Mouse (Mus musculus): ENCODE data around the gene Sp2. TPM values are rescaled to one million over a fixed set of nuclear protein-coding genes. Genes with fewer than 3 reads are reported as not detected.

The Sp2 gene
- polyA plus RNA-seq, 1 experiment from 2014 or later, result 5.8 TPM

- Histone ChIP-seq H3K27ac (replicated peaks) (peak overlapping the region; percentile 84), H3K27me3 (ENCODE audit: control insufficient read depth, insufficient read depth, low read length) (no peaks in the 10 kb centered on the region), H3K4me3 (ENCODE audit: low read depth, low read length) (no peak overlapping the region), H3K9ac (ENCODE audit: low read length) (no peak overlapping the region), H3K4me2 (replicated peaks; ENCODE audit: low read depth) (no peak overlapping the region), H3K4me1 (replicated peaks; ENCODE audit: control insufficient read depth, insufficient read depth) (no peaks in the 10 kb centered on the region), H3K36me3 (ENCODE audit: control insufficient read depth, insufficient read depth, low read length) (no peaks in the 10 kb centered on the region), H3K9me3 (ENCODE audit: control insufficient read depth, low read length) (no peaks in the 10 kb centered on the region)
- no peak for TF ChIP-seq CTCF (IDR thresholded peaks at IDR 0.05; ENCODE audit: low read depth)
- TF ChIP-seq EP300 (optimal IDR thresholded peaks at IDR 0.05), result no peak
- DNase-seq (ENCODE audit: low spot score) (peak; percentile 83), ATAC-seq (ENCODE audit: low FRiP score, low TSS enrichment) (peak; percentile 66)
- 69% methylated on average over 12 of the region's 12 CpGs for WGBS
These were observed 57.1 kb downstream of the Sp2 start for GRCm38 (mm10) chr11:96925469-96926148.

- ATAC-seq (ENCODE audit: low FRiP score, low TSS enrichment) (no peak), DNase-seq (ENCODE audit: low spot score) (no peak)
- no peak for TF ChIP-seq CTCF (IDR thresholded peaks at IDR 0.05; ENCODE audit: low read depth)
- TF ChIP-seq EP300 (optimal IDR thresholded peaks at IDR 0.05), result no peak
- no peaks in the 10 kb centered on the region for H3K9me3 ChIP-seq (ENCODE audit: control insufficient read depth, low read length)
- no peak overlapping the region; the same call in none of the 2 replicates for H3K27ac ChIP-seq (replicated peaks)
- H3K9ac ChIP-seq (ENCODE audit: low read length), result no peak overlapping the region
- no peaks in the 10 kb centered on the region for H3K4me1 ChIP-seq (replicated peaks; ENCODE audit: control insufficient read depth, insufficient read depth)
- H3K36me3 ChIP-seq (ENCODE audit: control insufficient read depth, insufficient read depth, low read length), result no peaks in the 10 kb centered on the region
- no peak overlapping the region for H3K4me2 ChIP-seq (replicated peaks; ENCODE audit: low read depth)
- 70% methylated on average over 11 of the region's 11 CpGs for WGBS
- H3K27me3 ChIP-seq (ENCODE audit: control insufficient read depth, insufficient read depth, low read length), result no peaks in the 10 kb centered on the region
- H3K4me3 ChIP-seq (ENCODE audit: low read depth, low read length), result no peak overlapping the region
These were observed 57.9 kb downstream of the Sp2 start for GRCm38 (mm10) chr11:96924861-96925260.

GRCm38 (mm10) chr11:96919003-96919402 lies 63.8 kb downstream of the Sp2 start:
- H3K36me3 ChIP-seq (ENCODE audit: control insufficient read depth, insufficient read depth, low read length), result no peaks in the 10 kb centered on the region
- TF ChIP-seq CTCF (IDR thresholded peaks at IDR 0.05; ENCODE audit: low read depth) (no peak), EP300 (optimal IDR thresholded peaks at IDR 0.05) (no peak)
- 34% methylated on average over 6 of the region's 6 CpGs for WGBS
- ATAC-seq (ENCODE audit: low FRiP score, low TSS enrichment) (peak; percentile 13; the same call in 1 of the 2 replicates), DNase-seq (ENCODE audit: low spot score) (no peak)
- no peaks in the 10 kb centered on the region for H3K27me3 ChIP-seq (ENCODE audit: control insufficient read depth, insufficient read depth, low read length)
- H3K9me3 ChIP-seq (ENCODE audit: control insufficient read depth, low read length), result no peaks in the 10 kb centered on the region
- H3K4me2 ChIP-seq (replicated peaks; ENCODE audit: low read depth), result no peak overlapping the region
- H3K9ac ChIP-seq (ENCODE audit: low read length), result no peak overlapping the region
- peak overlapping the region; percentile 58; the same call in 1 of the 2 replicates for H3K27ac ChIP-seq (replicated peaks)
- H3K4me1 ChIP-seq (replicated peaks; ENCODE audit: control insufficient read depth, insufficient read depth), result no peaks in the 10 kb centered on the region
- H3K4me3 ChIP-seq (ENCODE audit: low read depth, low read length), result no peak overlapping the region

GRCm38 (mm10) chr11:96917415-96917814 lies 65.3 kb downstream of the Sp2 start:
- DNase-seq (ENCODE audit: low spot score), result no peak
- ATAC-seq (ENCODE audit: low FRiP score, low TSS enrichment), result no peak
- TF ChIP-seq EP300 (optimal IDR thresholded peaks at IDR 0.05) (no peak), CTCF (IDR thresholded peaks at IDR 0.05; ENCODE audit: low read depth) (no peak)
- no peak overlapping the region for H3K4me2 ChIP-seq (replicated peaks; ENCODE audit: low read depth)
- H3K4me1 ChIP-seq (replicated peaks; ENCODE audit: control insufficient read depth, insufficient read depth), result no peaks in the 10 kb centered on the region
- H3K27me3 ChIP-seq (ENCODE audit: control insufficient read depth, insufficient read depth, low read length), result no peaks in the 10 kb centered on the region
- H3K9ac ChIP-seq (ENCODE audit: low read length), result no peak overlapping the region
- H3K4me3 ChIP-seq (ENCODE audit: low read depth, low read length), result no peak overlapping the region
- no peaks in the 10 kb centered on the region for H3K9me3 ChIP-seq (ENCODE audit: control insufficient read depth, low read length)
- no peaks in the 10 kb centered on the region for H3K36me3 ChIP-seq (ENCODE audit: control insufficient read depth, insufficient read depth, low read length)
- no peak overlapping the region; the same call in 1 of the 2 replicates for H3K27ac ChIP-seq (replicated peaks)
- 85% methylated on average over 6 of the region's 6 CpGs for whole genome bisulfite sequencing

- no peak overlapping the region; the same call in 1 of the 2 replicates for H3K27ac ChIP-seq (replicated peaks)
- H3K9ac ChIP-seq (ENCODE audit: low read length), result 0 out of 2 replicates have a peak overlapping the region, but pooled peaks have one; percentile 23
- H3K4me1 ChIP-seq (replicated peaks; ENCODE audit: control insufficient read depth, insufficient read depth), result no peaks in the 10 kb centered on the region
- peak overlapping the region; percentile 15; the same call in 1 of the 2 replicates for H3K4me3 ChIP-seq (ENCODE audit: low read depth, low read length)
- peak overlapping the region; percentile 46 for H3K4me2 ChIP-seq (replicated peaks; ENCODE audit: low read depth)
- H3K9me3 ChIP-seq (ENCODE audit: control insufficient read depth, low read length), result no peaks in the 10 kb centered on the region
- DNase-seq (ENCODE audit: low spot score) (no peak), ATAC-seq (ENCODE audit: low FRiP score, low TSS enrichment) (peak; percentile 9)
- 0 out of 2 replicates have a peak, but pooled peaks cover 2% of the 10 kb centered on the region for H3K36me3 ChIP-seq (ENCODE audit: control insufficient read depth, insufficient read depth, low read length)
- TF ChIP-seq EP300 (optimal IDR thresholded peaks at IDR 0.05) (no peak), CTCF (IDR thresholded peaks at IDR 0.05; ENCODE audit: low read depth) (no peak)
- no peaks in the 10 kb centered on the region for H3K27me3 ChIP-seq (ENCODE audit: control insufficient read depth, insufficient read depth, low read length)
- 26% methylated on average over 12 of the region's 13 CpGs for WGBS
These were observed 65.8 kb downstream of the Sp2 start for GRCm38 (mm10) chr11:96916885-96917396.

Data from stomach, postnatal 0 days (tissue).